Mouse (Mus musculus): ENCODE data around the gene Adam15.

- no peak for TF ChIP-seq CTCF (IDR thresholded peaks at IDR 0.05; ENCODE audit: borderline replicate concordance, extremely low read depth, insufficient read depth, insufficient read length)
- TF ChIP-seq POLR2A (IDR thresholded peaks at IDR 0.05; ENCODE audit: borderline replicate concordance, extremely low read depth, insufficient read depth, insufficient read length, poor library complexity, severe bottlenecking) = no peak
Observed at GRCm38 (mm10) chr3:89387632-89388031, 37.8 kb upstream of the Adam15 start.

Data from brain, embryonic 14.5 days (tissue).